11 mouse cellular contexts compared by ENCODE assay signal in genomic region chr6:97104264-97104852, GRCm38 (mm10). TPM values are rescaled to one million over a fixed set of nuclear protein-coding genes. Genes with fewer than 3 reads are reported as not detected.
DNase-seq lines count a peak whose midpoint lies in the region; ATAC-seq and TF ChIP-seq lines count a peak whose summit lies in the region.
"Had no signal": no experiment of that assay in that cellular context is flagged by ENCODE, and none has a peak within 500 bp of the region (broad histone marks: within the 10 kb centered on the region; RNA-seq: fewer than 3 reads in every experiment).

No protein-coding gene starts in this region.

- H3K4me3 ChIP-seq in lung, postnatal 0 days (ENCODE audit: low read depth, low read length), result no peak overlapping the region
- H3K4me3 ChIP-seq: embryonic facial prominence, embryonic 15.5 days; liver, embryonic 15.5 days had no signal

- 61% methylated on average over 7 of the region's 7 CpGs for WGBS in lung, postnatal 0 days

- TF ChIP-seq CTCF in lung, postnatal 0 days (IDR thresholded peaks at IDR 0.05), result peak; percentile 73

- no peak overlapping the region for H3K4me2 ChIP-seq in lung, postnatal 0 days (replicated peaks; ENCODE audit: low read depth, low read length)
- H3K4me2 ChIP-seq: embryonic facial prominence, embryonic 15.5 days; liver, embryonic 15.5 days had no signal

- no peak overlapping the region for H3K9ac ChIP-seq in lung, postnatal 0 days (replicated peaks; ENCODE audit: low read depth)
- H3K9ac ChIP-seq: embryonic facial prominence, embryonic 15.5 days; liver, embryonic 15.5 days had no signal

- no peaks in the 10 kb centered on the region for H3K9me3 ChIP-seq in lung, postnatal 0 days (ENCODE audit: low read length)
- H3K9me3 ChIP-seq: embryonic facial prominence, embryonic 15.5 days; liver, embryonic 15.5 days had no signal

- H3K27me3 ChIP-seq in lung, postnatal 0 days (replicated peaks; ENCODE audit: insufficient read depth, low read length), result no peaks in the 10 kb centered on the region
- H3K27me3 ChIP-seq: embryonic facial prominence, embryonic 15.5 days had no signal

- ATAC-seq in lung, postnatal 0 days, result no peak
- peak; percentile 55; the same call in 1 of the 2 replicates for ATAC-seq in megakaryocyte, adult 5-6 weeks (ENCODE audit: poor library complexity, severe bottlenecking)

- H3K36me3 ChIP-seq in lung, postnatal 0 days (ENCODE audit: insufficient read depth, low read length), result no peaks in the 10 kb centered on the region
- H3K36me3 ChIP-seq: embryonic facial prominence, embryonic 15.5 days; liver, embryonic 15.5 days had no signal

- H3K4me1 ChIP-seq in lung, postnatal 0 days (ENCODE audit: insufficient read depth, low read depth, low read length), result peaks cover 2% of the 10 kb centered on the region; the same call in 1 of the 2 replicates
- H3K4me1 ChIP-seq: liver, embryonic 15.5 days had no signal

- DNase-seq in cerebellum, postnatal 10 days, result peak; percentile 18 to 25
- no peak for DNase-seq in cerebellum, postnatal 36 days
- DNase-seq in lung, postnatal 0 days (ENCODE audit: low spot score), result no peak
- DNase-seq in lung, adult 18-20 months, result no peak
- peak; percentile 39 for DNase-seq in embryo, embryonic 10.5 days (ENCODE audit: low spot score)
- no peak for DNase-seq in spleen, postnatal 14 days (ENCODE audit: low spot score in 2 of 2)
- DNase-seq in gastrocnemius, adult 8-10 months (ENCODE audit: low spot score in 2 of 2), result no peak

- no peak overlapping the region for H3K27ac ChIP-seq in lung, postnatal 0 days (ENCODE audit: low read length)
- H3K27ac ChIP-seq: embryonic facial prominence, embryonic 15.5 days; liver, embryonic 15.5 days had no signal

- no peak for TF ChIP-seq EP300 in lung, postnatal 0 days (IDR thresholded peaks at IDR 0.05)

RNA-seq across cellular contexts. Expression of gene Fam19a4, which starts 44.1 kb away (rescaled TPM):
- polyA plus RNA-seq in lung, postnatal 0 days (2015; fragmentation: Nextera tagmentation; extraction: Ambion mirVana), result 2.4 and 2.9 TPM in 2 replicates
- 0.21 TPM in 1 of 2 replicates, not detected in the other for total RNA-seq in megakaryocyte, adult 5-6 weeks (2015)
- not detected in 2 replicates for total RNA-seq in megakaryocyte, adult 5-6 weeks (2017)
- total RNA-seq in gastrocnemius, adult 8-10 months (2022), result under 1 TPM; 0.13 to 0.46 (median 0.27) TPM
- total RNA-seq: heart, postnatal 14 days had no signal
- polyA plus RNA-seq: liver, embryonic 15.5 days had no signal

RNA-seq across cellular contexts. Expression of gene Eogt, which starts 44.6 kb away (rescaled TPM):
- 15.3 and 15.5 TPM in 2 replicates for polyA plus RNA-seq in lung, postnatal 0 days (2015; fragmentation: Nextera tagmentation; extraction: Ambion mirVana)
- 4.6 and 7.2 TPM in 2 replicates for total RNA-seq in megakaryocyte, adult 5-6 weeks (2015)
- total RNA-seq in megakaryocyte, adult 5-6 weeks (2017), result 3.4 and 6.1 TPM in 2 replicates
- total RNA-seq in gastrocnemius, adult 8-10 months (2022), result 1 to 10 TPM; 3.4 to 4.4 (median 3.8) TPM

Comparison
In these comparisons a context has a peak if more than half of its experiments do, and no peak if none do; other contexts are left out.
1. DNase-seq: peak in cerebellum, postnatal 10 days (2 of 2) and embryo, embryonic 10.5 days (single experiment); none in cerebellum, postnatal 36 days (0 of 2), lung, postnatal 0 days (single experiment), lung, adult 18-20 months (0 of 2), spleen, postnatal 14 days (0 of 2) and gastrocnemius, adult 8-10 months (0 of 2).